Mouse (Mus musculus) ES-Bruce4 (cell line): ENCODE measurements around the gene Gm9857. TPM values are rescaled to one million over a fixed set of nuclear protein-coding genes. Genes with fewer than 3 reads are reported as not detected.

Experiments used
- H3K27ac ChIP-seq: 2 replicates; pipeline ENCODE4 v1.5.1; 2012; ENCODE audit warnings: low read length, inconsistent platforms; ENCODE audit not compliant: insufficient read depth
- H3K27me3 ChIP-seq: 2 replicates; pipeline ENCODE4 v1.6.1; 2012; ENCODE audit warnings: mild to moderate bottlenecking, low read length, inconsistent platforms; ENCODE audit not compliant: control insufficient read depth, poor library complexity, insufficient read depth, severe bottlenecking
- H3K36me3 ChIP-seq: 2 replicates; pipeline ENCODE4 v1.6.1; 2012; ENCODE audit warnings: inconsistent platforms, mild to moderate bottlenecking, low read length, moderate library complexity; ENCODE audit not compliant: control insufficient read depth, poor library complexity, insufficient read depth, severe bottlenecking
- H3K4me1 ChIP-seq: one replicate; pipeline ENCODE4 v1.8.1; 2011; ENCODE audit warnings: low read length; ENCODE audit not compliant: control insufficient read depth, insufficient read depth
- H3K4me3 ChIP-seq: 2 replicates; pipeline ENCODE4 v1.5.1; 2011; ENCODE audit warnings: low read depth, mild to moderate bottlenecking, low read length
- H3K9ac ChIP-seq: 2 replicates; pipeline ENCODE4 v1.6.1; 2012; ENCODE audit warnings: low read depth, mild to moderate bottlenecking, inconsistent platforms; ENCODE audit not compliant: poor library complexity, severe bottlenecking
- H3K9me3 ChIP-seq: replicated peaks from 2 replicates; pipeline ENCODE4 v1.6.1; 2012; ENCODE audit warnings: mild to moderate bottlenecking, low read length, inconsistent platforms; ENCODE audit not compliant: control insufficient read depth, poor library complexity, insufficient read depth, severe bottlenecking
- CTCF ChIP-seq: IDR thresholded peaks from one replicate; pipeline ENCODE4 v1.8.1; 2011; ENCODE audit warnings: low read depth, low read length
- EP300 ChIP-seq: IDR thresholded peaks from 2 replicates; pipeline ENCODE4 v1.6.1; 2011; ENCODE audit warnings: low read depth, low read length; ENCODE audit not compliant: insufficient read depth
- POLR2A ChIP-seq: IDR thresholded peaks from one replicate; pipeline ENCODE4 v1.8.1; 2011; ENCODE audit warnings: low read length; ENCODE audit not compliant: insufficient read depth
- polyA plus RNA-seq: library from polyadenylated mRNA; stranded (reverse); fragments of >200 nt; gene quantifications from 2 replicates; pipeline ENCODE4 v1.2.4, GENCODE M21; 2011; ENCODE audit warnings: low read depth; ENCODE audit not compliant: missing spikeins, insufficient read depth, insufficient read length

Gm9857 gene
- polyA plus RNA-seq, 1 experiment: not detected

GRCm38 (mm10) chr3:108921822-108922221 lies 18.4 kb downstream of the Gm9857 start:
- Histone ChIP-seq H3K9me3 (no peaks in the 10 kb centered on the region), H3K4me3 (no peak overlapping the region), H3K27me3 (no peaks in the 10 kb centered on the region), H3K36me3 (no peaks in the 10 kb centered on the region), H3K27ac (no peak overlapping the region), H3K4me1 (no peaks in the 10 kb centered on the region), H3K9ac (no peak overlapping the region)
- TF ChIP-seq EP300 (no peak), POLR2A (no peak), CTCF (no peak)

DNA sequence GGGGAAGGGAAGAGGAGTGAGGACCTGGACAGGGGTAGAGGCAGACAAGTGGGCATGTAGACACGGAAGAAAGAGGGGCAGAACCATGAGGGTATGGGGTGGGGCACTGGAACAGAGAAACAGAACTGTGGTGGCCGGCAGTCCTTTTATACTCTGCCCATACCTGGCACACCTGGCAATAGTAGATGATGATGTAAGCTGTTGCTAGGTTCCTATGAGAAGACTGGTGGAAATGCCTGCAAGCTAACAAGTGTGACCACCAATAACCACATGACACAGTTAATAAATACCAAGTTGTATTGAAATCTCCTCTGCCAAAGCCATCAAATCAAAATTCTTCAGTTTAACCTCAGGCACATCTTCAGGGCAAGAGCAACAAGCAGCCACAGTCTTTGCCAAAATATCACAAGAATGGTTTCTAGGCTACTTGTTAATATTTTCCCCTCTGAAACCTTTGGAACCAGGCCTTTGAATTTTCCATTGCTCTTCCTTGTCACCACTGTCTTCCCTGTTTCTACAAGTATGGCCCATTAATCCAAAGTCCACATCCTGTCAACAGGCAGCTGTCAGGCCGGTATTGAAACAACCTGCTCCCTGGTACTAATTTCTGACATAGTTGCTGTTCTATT lies 19.7 kb downstream of the Gm9857 start:
- no peaks in the 10 kb centered on the region for H3K9me3 ChIP-seq
- TF ChIP-seq POLR2A (no peak), CTCF (no peak), EP300 (no peak)
- no peaks in the 10 kb centered on the region for H3K36me3 ChIP-seq
- H3K4me3 ChIP-seq: no peak overlapping the region
- no peak overlapping the region for H3K9ac ChIP-seq
- no peaks in the 10 kb centered on the region for H3K27me3 ChIP-seq
- H3K4me1 ChIP-seq: no peaks in the 10 kb centered on the region
- H3K27ac ChIP-seq: no peak overlapping the region

GRCm38 (mm10) chr3:108918852-108919251 lies 21.4 kb downstream of the Gm9857 start:
- H3K4me1 ChIP-seq: no peaks in the 10 kb centered on the region
- H3K4me3 ChIP-seq: no peak overlapping the region
- no peaks in the 10 kb centered on the region for H3K27me3 ChIP-seq
- no peak overlapping the region for H3K9ac ChIP-seq
- no peaks in the 10 kb centered on the region for H3K9me3 ChIP-seq
- no peak for TF ChIP-seq EP300
- TF ChIP-seq POLR2A: no peak
- no peak for TF ChIP-seq CTCF
- no peak overlapping the region for H3K27ac ChIP-seq
- H3K36me3 ChIP-seq: no peaks in the 10 kb centered on the region

- Histone ChIP-seq H3K36me3 (no peaks in the 10 kb centered on the region), H3K4me3 (no peak overlapping the region), H3K27ac (no peak overlapping the region), H3K9me3 (no peaks in the 10 kb centered on the region), H3K9ac (no peak overlapping the region), H3K27me3 (no peaks in the 10 kb centered on the region), H3K4me1 (no peaks in the 10 kb centered on the region)
- TF ChIP-seq POLR2A (no peak), EP300 (no peak), CTCF (no peak)
Observed at GRCm38 (mm10) chr3:108917986-108918385, 22.3 kb downstream of the Gm9857 start.

GRCm38 (mm10) chr3:108916857-108917256 lies 23.4 kb downstream of the Gm9857 start:
- no peaks in the 10 kb centered on the region for H3K27me3 ChIP-seq
- H3K27ac ChIP-seq: no peak overlapping the region
- H3K4me3 ChIP-seq: no peak overlapping the region
- no peaks in the 10 kb centered on the region for H3K4me1 ChIP-seq
- no peaks in the 10 kb centered on the region for H3K9me3 ChIP-seq
- TF ChIP-seq POLR2A: no peak
- no peak for TF ChIP-seq CTCF
- no peak for TF ChIP-seq EP300
- H3K9ac ChIP-seq: no peak overlapping the region
- no peaks in the 10 kb centered on the region for H3K36me3 ChIP-seq

DNA sequence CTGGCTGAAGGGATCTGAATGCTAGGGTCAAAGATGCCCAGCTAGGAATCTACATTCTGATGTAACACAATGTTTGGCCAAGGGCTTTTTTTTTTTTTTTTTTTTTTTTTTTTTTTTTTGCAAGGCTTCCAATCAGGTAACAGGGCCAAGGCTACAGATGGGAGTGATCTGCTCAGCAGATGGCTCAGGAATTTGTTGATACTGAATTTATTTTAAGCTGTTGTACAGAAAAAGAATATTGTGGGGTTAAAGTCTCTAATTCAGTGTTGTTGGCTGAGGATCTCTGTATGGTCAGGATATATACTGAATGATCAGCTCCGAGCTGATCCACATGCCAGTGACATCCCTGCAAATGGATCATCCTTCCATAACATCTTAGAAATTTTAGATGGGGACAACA lies 24.2 kb downstream of the Gm9857 start:
- Histone ChIP-seq H3K4me3 (no peak overlapping the region), H3K36me3 (no peaks in the 10 kb centered on the region), H3K9ac (no peak overlapping the region), H3K9me3 (no peaks in the 10 kb centered on the region), H3K27ac (no peak overlapping the region), H3K4me1 (no peaks in the 10 kb centered on the region), H3K27me3 (no peaks in the 10 kb centered on the region)
- no peak for TF ChIP-seq POLR2A
